Mouse (Mus musculus) bone marrow, adult 2 months (tissue): ENCODE data around the gene Tacstd2.

Experiments
- CTCF ChIP-seq: fragments of 200-500 bp; IDR thresholded peaks from 2 replicates; pipeline ENCODE4 v1.5.1; 2011; ENCODE audit warnings: low read length, control low read depth; ENCODE audit not compliant: control insufficient read depth, insufficient read depth
- POLR2A ChIP-seq: fragments of 200-500 bp; IDR thresholded peaks from 2 replicates; pipeline ENCODE4 v1.6.1; 2011; ENCODE audit warnings: low read depth, mild to moderate bottlenecking, control low read depth, low read length, borderline replicate concordance; ENCODE audit not compliant: control insufficient read depth

DNA sequence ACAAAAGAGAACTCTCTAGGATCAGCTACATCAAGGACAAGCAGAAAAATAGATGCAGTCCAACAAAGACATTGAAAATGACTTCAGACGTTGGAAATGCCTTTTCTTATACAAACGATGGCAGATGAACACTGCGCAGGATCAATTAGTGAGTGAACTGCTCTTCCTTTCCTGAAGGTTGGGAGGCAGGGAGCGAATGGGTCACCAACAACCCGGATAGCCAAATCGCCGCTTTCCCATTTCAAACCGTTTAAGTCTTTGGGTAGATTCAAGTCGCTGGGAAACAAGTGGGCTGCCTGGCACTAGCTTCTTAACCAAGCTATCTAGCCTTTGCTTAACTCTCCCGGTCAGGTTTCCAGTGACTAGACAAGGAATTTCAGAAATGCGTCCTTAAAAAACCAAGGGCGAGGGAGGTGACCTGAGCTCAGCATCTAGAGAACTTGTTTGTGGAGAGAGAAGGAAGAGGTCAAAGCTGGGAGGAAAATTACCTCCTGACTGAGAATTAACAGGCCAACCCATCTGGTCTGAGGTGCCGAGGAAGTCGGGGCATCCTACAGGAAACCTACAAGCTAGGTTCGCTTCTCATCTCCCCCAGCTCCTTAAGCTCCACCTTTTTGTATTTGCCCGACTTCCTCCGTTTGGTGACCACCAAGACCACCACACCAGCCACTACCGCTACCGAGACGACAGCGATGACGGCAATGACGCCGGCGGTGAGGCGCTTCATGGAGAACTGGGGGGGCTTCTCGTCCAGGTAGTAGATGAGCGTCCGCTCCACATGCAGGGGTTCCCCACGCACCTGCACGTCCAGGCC is 1.2 kb downstream of the Tacstd2 start:
- no peak for TF ChIP-seq CTCF
- no peak for TF ChIP-seq POLR2A
